Mouse (Mus musculus): ENCODE data around the gene Klk6. TPM values are rescaled to one million over a fixed set of nuclear protein-coding genes. Genes with fewer than 3 reads are reported as not detected.
A peak's percentile ranks its signal among the peaks of the same experiment; 100 is the strongest.

The Klk6 gene
- total and polyA plus RNA-seq, 2 experiments from 2014 or later = not detected

- Histone ChIP-seq H3K4me3 (ENCODE audit: low read depth, low read length) (peak overlapping the region; percentile 51), H3K36me3 (ENCODE audit: insufficient read depth) (no peaks in the 10 kb centered on the region), H3K27ac (ENCODE audit: low read depth, low read length) (no peak overlapping the region), H3K9me3 (ENCODE audit: low read length) (no peaks in the 10 kb centered on the region), H3K4me1 (ENCODE audit: insufficient read depth) (no peaks in the 10 kb centered on the region), H3K27me3 (ENCODE audit: insufficient read depth, low read length) (no peaks in the 10 kb centered on the region; the same call in 1 of the 2 replicates), H3K4me2 (ENCODE audit: low read depth) (peak overlapping the region; percentile 62), H3K9ac (peak overlapping the region; percentile 48; the same call in 1 of the 2 replicates)
- 6% methylated on average over 8 of the region's 8 CpGs for WGBS
- TF ChIP-seq CTCF (IDR thresholded peaks at IDR 0.05; ENCODE audit: low read depth) = no peak
- DNase-seq (peak; percentile 11), ATAC-seq (peak; percentile 40)
Measured at GRCm38 (mm10) chr7:43796355-43796754, 27.9 kb upstream of the Klk6 start.

- peak within 1 kb of the TSS; percentile 62 for H3K4me2 ChIP-seq (ENCODE audit: low read depth)
- peak within 1 kb of the TSS; percentile 48 for H3K9ac ChIP-seq
- TF ChIP-seq CTCF (IDR thresholded peaks at IDR 0.05; ENCODE audit: low read depth) = no peak
- H3K4me1 ChIP-seq (ENCODE audit: insufficient read depth) = no peaks in the 10 kb centered on the region
- 0 out of 2 replicates have a peak within 1 kb of the TSS, but pooled peaks have one; percentile 35 for H3K27ac ChIP-seq (ENCODE audit: low read depth, low read length)
- no peaks in the 10 kb centered on the region; the same call in 1 of the 2 replicates for H3K27me3 ChIP-seq (ENCODE audit: insufficient read depth, low read length)
- no peak for DNase-seq
- H3K36me3 ChIP-seq (ENCODE audit: insufficient read depth) = no peaks in the 10 kb centered on the region
- WGBS = under 1% methylated on average over 28 of the region's 28 CpGs
- peak; percentile 61 for ATAC-seq
- no peaks in the 10 kb centered on the region for H3K9me3 ChIP-seq (ENCODE audit: low read length)
- H3K4me3 ChIP-seq (ENCODE audit: low read depth, low read length) = peak within 1 kb of the TSS; percentile 51
Measured at GRCm38 (mm10) chr7:43797333-43797769, 26.9 kb upstream of the Klk6 start, which contains the start of gene Klk8. Gene Klk8, plus strand, starts transcription at chr7:43797577.

- peak; percentile 83 for ATAC-seq
- Histone ChIP-seq H3K36me3 (ENCODE audit: insufficient read depth) (no peaks in the 10 kb centered on the region), H3K9ac (peak overlapping the region; percentile 48; the same call in 1 of the 2 replicates), H3K4me2 (ENCODE audit: low read depth) (peak overlapping the region; percentile 62), H3K27me3 (ENCODE audit: insufficient read depth, low read length) (no peaks in the 10 kb centered on the region; the same call in 1 of the 2 replicates), H3K4me1 (ENCODE audit: insufficient read depth) (no peaks in the 10 kb centered on the region), H3K9me3 (ENCODE audit: low read length) (no peaks in the 10 kb centered on the region), H3K4me3 (ENCODE audit: low read depth, low read length) (peak overlapping the region; percentile 51), H3K27ac (ENCODE audit: low read depth, low read length) (no peak overlapping the region)
- peak; percentile 13 for DNase-seq
- no peak for TF ChIP-seq CTCF (IDR thresholded peaks at IDR 0.05; ENCODE audit: low read depth)
- WGBS = 38% methylated on average over 13 of the region's 13 CpGs
Measured at GRCm38 (mm10) chr7:43797844-43798462, 26.3 kb upstream of the Klk6 start.

- Histone ChIP-seq H3K36me3 (ENCODE audit: insufficient read depth) (no peaks in the 10 kb centered on the region), H3K4me3 (ENCODE audit: low read depth, low read length) (no peak overlapping the region), H3K27me3 (ENCODE audit: insufficient read depth, low read length) (no peaks in the 10 kb centered on the region; the same call in 1 of the 2 replicates), H3K4me1 (ENCODE audit: insufficient read depth) (no peaks in the 10 kb centered on the region), H3K9ac (no peak overlapping the region), H3K4me2 (ENCODE audit: low read depth) (no peak overlapping the region), H3K27ac (ENCODE audit: low read depth, low read length) (no peak overlapping the region), H3K9me3 (ENCODE audit: low read length) (no peaks in the 10 kb centered on the region)
- no peak for TF ChIP-seq CTCF (IDR thresholded peaks at IDR 0.05; ENCODE audit: low read depth)
- ATAC-seq (no peak), DNase-seq (no peak)
- 76% methylated on average over 7 of the region's 7 CpGs for WGBS
Measured at GRCm38 (mm10) chr7:43799876-43800275, 24.4 kb upstream of the Klk6 start.

- H3K4me1 ChIP-seq (ENCODE audit: insufficient read depth) = no peaks in the 10 kb centered on the region
- no peak within 1 kb of the TSS for H3K9ac ChIP-seq
- 61% methylated on average over 5 of the region's 5 CpGs for WGBS
- ATAC-seq (no peak), DNase-seq (no peak)
- no peaks in the 10 kb centered on the region for H3K36me3 ChIP-seq (ENCODE audit: insufficient read depth)
- no peak within 1 kb of the TSS for H3K27ac ChIP-seq (ENCODE audit: low read depth, low read length)
- no peaks in the 10 kb centered on the region for H3K27me3 ChIP-seq (ENCODE audit: insufficient read depth, low read length)
- TF ChIP-seq CTCF (IDR thresholded peaks at IDR 0.05; ENCODE audit: low read depth) = no peak
- H3K4me2 ChIP-seq (ENCODE audit: low read depth) = no peak within 1 kb of the TSS
- H3K4me3 ChIP-seq (ENCODE audit: low read depth, low read length) = no peak within 1 kb of the TSS
- H3K9me3 ChIP-seq (ENCODE audit: low read length) = no peaks in the 10 kb centered on the region
Measured at GRCm38 (mm10) chr7:43810994-43811393, 13.3 kb upstream of the Klk6 start, which contains the start of gene Klk7. Gene Klk7, plus strand, starts transcription at chr7:43811294.

- Histone ChIP-seq H3K27me3 (ENCODE audit: insufficient read depth, low read length) (no peaks in the 10 kb centered on the region), H3K27ac (ENCODE audit: low read depth, low read length) (no peak overlapping the region), H3K9me3 (ENCODE audit: low read length) (no peaks in the 10 kb centered on the region), H3K4me1 (ENCODE audit: insufficient read depth) (no peaks in the 10 kb centered on the region), H3K36me3 (ENCODE audit: insufficient read depth) (no peaks in the 10 kb centered on the region), H3K4me3 (ENCODE audit: low read depth, low read length) (no peak overlapping the region), H3K9ac (no peak overlapping the region), H3K4me2 (ENCODE audit: low read depth) (no peak overlapping the region)
- no peak for DNase-seq
- ATAC-seq = no peak
- no peak for TF ChIP-seq CTCF (IDR thresholded peaks at IDR 0.05; ENCODE audit: low read depth)
- 92% methylated on average over 7 of the region's 7 CpGs for WGBS
Measured at GRCm38 (mm10) chr7:43815211-43815610, 9.1 kb upstream of the Klk6 start.

GRCm38 (mm10) chr7:43816746-43817145 is 7.6 kb upstream of the Klk6 start:
- no peak for TF ChIP-seq CTCF (IDR thresholded peaks at IDR 0.05; ENCODE audit: low read depth)
- Histone ChIP-seq H3K4me2 (ENCODE audit: low read depth) (no peak overlapping the region), H3K36me3 (ENCODE audit: insufficient read depth) (no peaks in the 10 kb centered on the region), H3K4me3 (ENCODE audit: low read depth, low read length) (no peak overlapping the region), H3K9me3 (ENCODE audit: low read length) (no peaks in the 10 kb centered on the region), H3K4me1 (ENCODE audit: insufficient read depth) (no peaks in the 10 kb centered on the region), H3K9ac (no peak overlapping the region), H3K27me3 (ENCODE audit: insufficient read depth, low read length) (no peaks in the 10 kb centered on the region), H3K27ac (ENCODE audit: low read depth, low read length) (no peak overlapping the region)
- no peak for DNase-seq
- ATAC-seq = no peak

Measured in forebrain, postnatal 0 days (tissue).